Mouse (Mus musculus) stomach, postnatal 0 days (tissue): Measurements from ENCODE around the gene Sox5. TPM values are rescaled to one million over a fixed set of nuclear protein-coding genes. Genes with fewer than 3 reads are reported as not detected.

ENCODE experiments used
- ATAC-seq: fragments of 200-750 bp; cut with Nextera tagmentation; 2 replicates; pipeline ENCODE4 v1.8.0; 2017; ENCODE audit not compliant: low FRiP score, low TSS enrichment
- DNase-seq: peaks from one replicate; pipeline ENCODE4 v3.0.0-alpha.2; 2016; ENCODE audit warnings: low spot score
- H3K27ac ChIP-seq: fragments of 300-500 bp; sonication (generic); replicated peaks from 2 replicates; pipeline ENCODE4 v1.5.1; 2014; ENCODE audit warnings: mild to moderate bottlenecking, control low read depth
- H3K27me3 ChIP-seq: fragments of 300-500 bp; sonication (generic); 2 replicates; pipeline ENCODE4 v1.6.1; 2014; ENCODE audit warnings: low read length; ENCODE audit not compliant: control insufficient read depth, insufficient read depth
- H3K36me3 ChIP-seq: fragments of 300-500 bp; sonication (generic); 2 replicates; pipeline ENCODE4 v1.6.1; 2014; ENCODE audit warnings: low read length, mixed read lengths; ENCODE audit not compliant: control insufficient read depth, insufficient read depth
- H3K4me1 ChIP-seq: fragments of 300-500 bp; sonication (generic); replicated peaks from 2 replicates; pipeline ENCODE4 v1.6.1; 2014; ENCODE audit warnings: antibody characterized with exemption; ENCODE audit not compliant: control insufficient read depth, insufficient read depth
- H3K4me2 ChIP-seq: fragments of 300-500 bp; sonication (generic); replicated peaks from 2 replicates; pipeline ENCODE4 v1.6.1; 2014; ENCODE audit warnings: low read depth, mild to moderate bottlenecking, control low read depth, moderate library complexity
- H3K4me3 ChIP-seq: fragments of 300-500 bp; sonication (generic); 2 replicates; pipeline ENCODE4 v1.5.1; 2014; ENCODE audit warnings: low read depth, low read length, control low read depth
- H3K9ac ChIP-seq: fragments of 300-500 bp; sonication (generic); 2 replicates; pipeline ENCODE4 v1.6.1; 2014; ENCODE audit warnings: mild to moderate bottlenecking, low read length, control low read depth, mixed read lengths
- H3K9me3 ChIP-seq: fragments of 300-500 bp; sonication (generic); 2 replicates; pipeline ENCODE4 v1.6.1; 2016; ENCODE audit warnings: low read length; ENCODE audit not compliant: control insufficient read depth
- CTCF ChIP-seq: IDR thresholded peaks from 2 replicates; pipeline ENCODE4 v1.5.1; 2016; ENCODE audit warnings: antibody characterized with exemption, low read depth, mild to moderate bottlenecking, moderate library complexity
- EP300 ChIP-seq: optimal IDR thresholded peaks from 2 replicates; pipeline ENCODE3; 2016; ENCODE audit warnings: antibody characterized with exemption
- WGBS: fragments of 180-500 bp; shearing (Covaris S2); extraction: QIAGEN DNeasy Blood & Tissue Kit; methylation state at CpG from one replicate; pipeline ENCODE4 v1.1.7; 2014; 5-methylcytosine and 5-hydroxymethylcytosine counted together
- polyA plus RNA-seq: library from polyadenylated mRNA; unstranded; fragments of >200 nt; fragmentation: Nextera tagmentation; extraction: Ambion mirVana; gene quantifications from 2 replicates; pipeline ENCODE4 v1.2.1, GENCODE M21; 2015

Sox5 gene
- polyA plus RNA-seq, 1 experiment from 2014 or later, result 9.8 TPM

DNA sequence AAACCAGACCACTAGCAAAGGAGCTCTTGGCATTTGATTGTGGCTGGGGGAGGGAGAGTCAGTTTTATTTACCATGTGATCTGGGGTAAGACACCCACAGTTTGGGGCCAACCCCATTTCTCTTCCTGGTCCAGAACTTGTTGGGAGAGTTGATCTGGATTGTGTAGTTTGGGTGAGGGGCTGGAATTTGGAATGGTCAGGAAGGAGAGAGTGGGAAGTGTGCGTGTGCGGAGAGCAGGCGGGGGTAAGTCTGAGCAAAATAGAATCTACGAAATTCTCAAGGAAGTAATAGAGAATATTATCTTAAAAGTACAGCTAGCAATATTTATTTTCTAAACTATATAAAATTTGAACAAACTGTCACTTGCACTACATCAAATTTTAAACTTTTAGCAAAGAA, 445.0 kb downstream of the Sox5 start:
- 86% methylated on average over 4 of the region's 4 CpGs for WGBS
- H3K9ac ChIP-seq, result no peak overlapping the region
- DNase-seq, result no peak
- H3K4me2 ChIP-seq, result no peak overlapping the region
- H3K4me3 ChIP-seq, result no peak overlapping the region
- H3K4me1 ChIP-seq, result no peaks in the 10 kb centered on the region
- H3K27me3 ChIP-seq, result no peaks in the 10 kb centered on the region
- H3K27ac ChIP-seq, result no peak overlapping the region
- H3K9me3 ChIP-seq, result no peaks in the 10 kb centered on the region
- no peak for ATAC-seq
- H3K36me3 ChIP-seq, result no peaks in the 10 kb centered on the region
- no peak for TF ChIP-seq CTCF
- no peak for TF ChIP-seq EP300

GRCm38 (mm10) chr6:144333146-144333545, 448.6 kb downstream of the Sox5 start:
- Histone ChIP-seq H3K27ac (no peak overlapping the region), H3K4me3 (no peak overlapping the region), H3K9ac (no peak overlapping the region), H3K9me3 (no peaks in the 10 kb centered on the region), H3K27me3 (no peaks in the 10 kb centered on the region), H3K36me3 (no peaks in the 10 kb centered on the region), H3K4me1 (no peaks in the 10 kb centered on the region), H3K4me2 (no peak overlapping the region)
- DNase-seq (no peak), ATAC-seq (no peak)
- 84% methylated on average over 4 of the region's 4 CpGs for WGBS
- TF ChIP-seq EP300 (no peak), CTCF (no peak)

DNA sequence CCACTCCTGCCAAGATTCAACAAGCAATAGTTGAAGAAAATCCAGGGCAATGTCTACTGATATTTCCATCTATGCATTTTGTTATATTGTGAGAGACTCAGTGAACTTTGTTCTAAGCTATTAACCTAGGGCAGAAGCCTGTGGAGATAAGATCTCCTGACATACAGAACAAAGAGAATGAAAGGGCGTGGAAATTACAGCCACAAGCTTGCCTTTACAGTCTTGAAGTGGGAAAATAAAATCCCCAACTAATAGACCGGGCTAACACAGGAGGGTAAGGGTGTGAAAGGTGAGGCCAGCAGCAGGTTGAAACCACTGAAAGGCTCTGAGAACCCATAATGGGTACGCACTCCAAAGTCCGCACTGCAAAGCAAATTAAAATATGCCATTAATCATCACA, 449.8 kb downstream of the Sox5 start:
- Histone ChIP-seq H3K9me3 (no peaks in the 10 kb centered on the region), H3K27me3 (no peaks in the 10 kb centered on the region), H3K27ac (no peak overlapping the region), H3K4me3 (no peak overlapping the region), H3K9ac (no peak overlapping the region), H3K36me3 (no peaks in the 10 kb centered on the region), H3K4me2 (no peak overlapping the region), H3K4me1 (no peaks in the 10 kb centered on the region)
- DNase-seq (no peak), ATAC-seq (no peak)
- no peak for TF ChIP-seq EP300
- no peak for TF ChIP-seq CTCF
- WGBS, result 65% methylated on average over 4 of the region's 4 CpGs

DNA sequence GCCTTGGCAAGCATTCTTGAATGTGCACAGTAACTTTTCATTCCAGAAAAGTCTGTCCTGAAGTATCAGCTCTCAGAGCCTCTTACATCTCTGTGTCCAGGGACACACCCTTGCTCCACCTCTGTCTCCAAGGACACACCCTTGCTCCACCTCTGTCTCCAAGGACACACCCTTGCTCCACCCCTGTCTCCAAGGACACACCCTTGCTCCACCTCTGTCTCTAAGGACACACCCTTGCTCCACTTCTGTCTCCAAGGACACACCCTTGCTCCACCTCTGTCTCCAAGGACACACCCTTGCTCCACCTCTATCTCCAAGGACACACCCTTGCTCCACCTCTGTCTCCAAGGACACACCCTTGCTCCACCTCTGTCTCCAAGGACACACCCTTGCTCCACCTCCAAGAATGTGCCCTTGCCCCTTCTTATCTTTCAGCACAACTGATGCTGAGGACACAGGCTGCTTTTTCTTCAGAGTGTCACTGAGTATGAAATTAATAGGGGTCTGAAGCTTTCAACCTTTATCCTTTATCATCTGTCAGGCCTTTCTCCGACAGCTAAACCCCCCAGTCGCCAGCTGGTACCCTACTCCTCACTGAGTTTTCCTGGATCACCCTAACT, 452.4 kb downstream of the Sox5 start:
- Histone ChIP-seq H3K4me3 (no peak overlapping the region), H3K27me3 (no peaks in the 10 kb centered on the region), H3K4me1 (no peaks in the 10 kb centered on the region), H3K4me2 (no peak overlapping the region), H3K9ac (no peak overlapping the region), H3K9me3 (no peaks in the 10 kb centered on the region), H3K36me3 (no peaks in the 10 kb centered on the region), H3K27ac (no peak overlapping the region)
- ATAC-seq (no peak), DNase-seq (no peak)
- 67% methylated on average over 2 of the region's 2 CpGs for WGBS
- TF ChIP-seq EP300, result no peak
- TF ChIP-seq CTCF, result no peak

DNA sequence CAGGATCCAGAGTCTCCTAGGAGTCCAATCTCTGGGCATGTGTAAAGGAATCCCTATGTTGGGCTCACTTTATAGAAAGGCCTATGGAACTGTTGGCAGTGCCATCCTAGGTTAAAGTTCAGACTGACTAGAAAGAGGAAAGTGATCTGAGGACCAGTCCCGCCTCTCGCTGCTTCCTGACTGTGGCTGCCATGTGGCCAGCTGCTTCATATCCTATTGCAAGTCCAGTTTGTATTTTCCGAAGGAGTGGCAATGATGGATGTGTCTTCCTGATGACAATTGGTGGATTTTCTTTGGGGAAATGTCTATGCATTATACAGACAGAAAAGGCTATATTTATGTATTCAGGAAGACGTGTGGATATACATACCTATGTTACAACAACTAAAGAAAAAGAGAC, 453.0 kb downstream of the Sox5 start:
- Histone ChIP-seq H3K9me3 (no peaks in the 10 kb centered on the region), H3K4me3 (no peak overlapping the region), H3K9ac (no peak overlapping the region), H3K36me3 (no peaks in the 10 kb centered on the region), H3K27me3 (no peaks in the 10 kb centered on the region), H3K27ac (no peak overlapping the region), H3K4me1 (no peaks in the 10 kb centered on the region), H3K4me2 (no peak overlapping the region)
- TF ChIP-seq EP300 (no peak), CTCF (no peak)
- WGBS, result 63% methylated on average over 4 of the region's 4 CpGs
- ATAC-seq (no peak), DNase-seq (no peak)

DNA sequence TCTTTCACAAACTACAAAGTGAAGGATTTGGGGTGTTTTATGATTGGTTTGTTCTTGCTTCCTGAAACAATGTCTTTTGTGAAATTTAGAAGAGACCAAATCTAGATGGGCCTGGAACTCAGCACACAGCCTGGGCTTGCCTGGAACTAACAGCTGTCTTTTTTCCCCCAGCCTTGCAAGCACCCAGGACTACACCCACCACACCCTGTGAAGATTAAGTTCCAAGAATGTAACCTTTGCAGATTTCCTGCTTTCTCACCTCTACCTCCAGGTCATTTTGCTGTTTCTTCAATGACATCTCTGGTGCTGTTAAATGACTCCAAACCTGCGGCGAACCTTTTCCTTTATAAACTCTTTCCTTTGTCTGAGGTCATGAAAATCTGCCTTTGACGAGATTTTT, 455.0 kb downstream of the Sox5 start:
- H3K27ac ChIP-seq, result no peak overlapping the region
- H3K4me2 ChIP-seq, result no peak overlapping the region
- H3K4me1 ChIP-seq, result no peaks in the 10 kb centered on the region
- no peaks in the 10 kb centered on the region for H3K9me3 ChIP-seq
- no peak overlapping the region for H3K9ac ChIP-seq
- WGBS, result 54% methylated on average over 3 of the region's 3 CpGs
- no peak overlapping the region for H3K4me3 ChIP-seq
- no peaks in the 10 kb centered on the region for H3K27me3 ChIP-seq
- DNase-seq, result no peak
- no peak for ATAC-seq
- no peak for TF ChIP-seq CTCF
- no peak for TF ChIP-seq EP300
- H3K36me3 ChIP-seq, result no peaks in the 10 kb centered on the region
